Mouse (Mus musculus) liver, adult 2 months (tissue): ENCODE results near the gene Rnf185.

Experiments used
- CTCF ChIP-seq: fragments of 200-500 bp; IDR thresholded peaks from 2 replicates; pipeline ENCODE4 v1.5.1; 2011; ENCODE audit warnings: low read depth, low read length, control low read depth
- POLR2A ChIP-seq: fragments of 200-500 bp; IDR thresholded peaks from 2 replicates; pipeline ENCODE4 v1.6.1; 2011; ENCODE audit warnings: low read length, control low read depth; ENCODE audit not compliant: insufficient read depth; ENCODE audit errors: extremely low read depth

DNA sequence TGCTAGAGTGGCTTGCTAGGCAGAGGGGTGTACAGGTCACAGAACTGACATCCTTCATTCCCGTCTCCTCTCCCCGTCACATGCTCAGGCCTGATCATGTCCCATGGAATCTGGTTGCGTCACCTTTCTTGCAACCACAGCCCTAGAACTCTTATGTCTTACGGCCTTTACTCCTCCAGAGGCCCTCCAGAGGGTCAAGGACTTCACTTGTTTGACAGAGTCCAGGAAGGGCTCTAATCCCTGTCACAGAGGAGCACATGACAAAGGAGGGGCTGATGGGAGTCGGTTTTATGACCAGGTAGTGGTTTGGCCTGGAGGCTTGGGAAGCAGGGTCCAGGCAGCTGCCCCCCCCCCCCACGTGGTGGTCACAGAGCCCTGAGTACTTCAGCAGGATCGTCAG lies 83.2 kb downstream of the Rnf185 start:
- no peak for TF ChIP-seq CTCF
- no peak for TF ChIP-seq POLR2A
